Mouse (Mus musculus) right cerebral cortex, postnatal 10 days (tissue): Measurements from ENCODE around the gene Kcne2.

ENCODE experiments used
- DNase-seq, 2 experiments: peaks; one replicate each; pipeline ENCODE4 v3.0.0; 2021; ENCODE audit warnings: low spot score in 2 of 2

Gene Kcne2

GRCm38 (mm10) chr16:92309126-92309525 is 16.9 kb downstream of the Kcne2 start:
- DNase-seq = no peak

GRCm38 (mm10) chr16:92313953-92314741 is 22.0 kb downstream of the Kcne2 start:
- DNase-seq = peak; percentile 64 to 67

GRCm38 (mm10) chr16:92316049-92316738 is 24.0 kb downstream of the Kcne2 start:
- DNase-seq = no peak

- peak; percentile 58 to 70 for DNase-seq
Measured at GRCm38 (mm10) chr16:92319353-92320109, 27.3 kb downstream of the Kcne2 start.

- no peak for DNase-seq
Measured at GRCm38 (mm10) chr16:92320361-92320760, 28.2 kb downstream of the Kcne2 start.

GRCm38 (mm10) chr16:92321341-92321740 is 29.2 kb downstream of the Kcne2 start, which contains the start of gene Fam243:
Fam243 (minus strand) TSS chr16:92321441.
- no peak for DNase-seq

GRCm38 (mm10) chr16:92324309-92325061 is 32.3 kb downstream of the Kcne2 start:
- DNase-seq = no peak

GRCm38 (mm10) chr16:92325062-92325406 is 32.8 kb downstream of the Kcne2 start:
- DNase-seq = no peak

GRCm38 (mm10) chr16:92327911-92328310 is 35.7 kb downstream of the Kcne2 start:
- DNase-seq = no peak

GRCm38 (mm10) chr16:92330966-92331365 is 38.8 kb downstream of the Kcne2 start:
- DNase-seq = no peak

- no peak for DNase-seq
Measured at GRCm38 (mm10) chr16:92334600-92334999, 42.4 kb downstream of the Kcne2 start.

- peak; percentile 70 to 81 for DNase-seq
Measured at GRCm38 (mm10) chr16:92336280-92336679, 44.1 kb downstream of the Kcne2 start.

GRCm38 (mm10) chr16:92340612-92341511 is 48.7 kb downstream of the Kcne2 start:
- peak; percentile 75 to 84 for DNase-seq

GRCm38 (mm10) chr16:92345177-92345576 is 53.0 kb downstream of the Kcne2 start:
- DNase-seq = no peak

- DNase-seq = peak; percentile 45 to 53
Measured at GRCm38 (mm10) chr16:92346297-92346916, 54.2 kb downstream of the Kcne2 start.
